Mouse (Mus musculus) adrenal gland, adult 10 weeks (tissue): ENCODE data around the gene Nmral1. TPM values are rescaled to one million over a fixed set of nuclear protein-coding genes. Genes with fewer than 3 reads are reported as not detected.

Source experiments
- polyA plus RNA-seq: library from polyadenylated mRNA; stranded (reverse); fragments of 350-450 nt; fragmentation: Illumina TruSeq; extraction: RNeasy Lipid Tissue Mini Kit (QIAGEN cat#74804); gene quantifications from one replicate; pipeline ENCODE4 v1.2.3, GENCODE M21; 2014; ENCODE audit warnings: low read depth, low replicate concordance

Gene Nmral1
- polyA plus RNA-seq = not detected

DNA sequence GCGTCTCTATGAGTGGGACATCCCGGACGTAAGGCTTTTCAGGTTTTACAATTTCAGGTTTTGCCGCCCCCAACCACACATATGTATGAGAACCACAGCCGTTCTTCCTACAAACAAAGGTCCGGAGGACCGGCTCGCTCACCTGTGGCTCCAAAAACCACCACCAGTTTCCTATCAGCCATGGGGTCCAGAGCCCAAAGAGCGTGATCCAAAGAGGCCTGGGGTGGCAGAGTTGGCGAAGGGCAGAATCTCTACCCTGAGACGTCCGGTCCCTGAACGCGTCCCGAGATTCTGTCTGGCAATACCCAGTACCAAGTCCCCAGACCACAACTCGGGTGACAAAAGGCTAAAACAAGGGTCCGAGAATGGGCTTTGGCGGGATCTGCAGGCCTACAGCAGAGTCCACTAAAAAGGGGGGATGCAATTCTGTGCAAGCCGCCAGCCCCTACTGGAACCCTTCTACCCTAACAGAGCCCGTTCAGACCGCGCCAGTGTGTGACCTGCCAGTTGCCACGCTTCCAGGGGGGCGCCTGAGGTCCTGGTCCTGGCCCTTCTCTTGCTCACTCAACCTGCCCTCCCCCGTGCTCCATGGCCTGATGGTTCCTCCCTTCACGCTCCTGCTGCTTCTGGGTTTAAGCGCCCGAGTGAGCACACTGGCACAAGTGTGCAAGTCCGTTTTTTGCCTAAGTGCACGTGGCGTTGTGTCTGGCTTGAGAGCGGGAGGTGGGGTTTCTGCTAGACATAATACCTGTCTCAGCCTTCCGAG is at the start of gene Nmral1:
Nmral1 (minus strand) TSS at position 604 of the 766 bp plus-strand sequence.

DNA sequence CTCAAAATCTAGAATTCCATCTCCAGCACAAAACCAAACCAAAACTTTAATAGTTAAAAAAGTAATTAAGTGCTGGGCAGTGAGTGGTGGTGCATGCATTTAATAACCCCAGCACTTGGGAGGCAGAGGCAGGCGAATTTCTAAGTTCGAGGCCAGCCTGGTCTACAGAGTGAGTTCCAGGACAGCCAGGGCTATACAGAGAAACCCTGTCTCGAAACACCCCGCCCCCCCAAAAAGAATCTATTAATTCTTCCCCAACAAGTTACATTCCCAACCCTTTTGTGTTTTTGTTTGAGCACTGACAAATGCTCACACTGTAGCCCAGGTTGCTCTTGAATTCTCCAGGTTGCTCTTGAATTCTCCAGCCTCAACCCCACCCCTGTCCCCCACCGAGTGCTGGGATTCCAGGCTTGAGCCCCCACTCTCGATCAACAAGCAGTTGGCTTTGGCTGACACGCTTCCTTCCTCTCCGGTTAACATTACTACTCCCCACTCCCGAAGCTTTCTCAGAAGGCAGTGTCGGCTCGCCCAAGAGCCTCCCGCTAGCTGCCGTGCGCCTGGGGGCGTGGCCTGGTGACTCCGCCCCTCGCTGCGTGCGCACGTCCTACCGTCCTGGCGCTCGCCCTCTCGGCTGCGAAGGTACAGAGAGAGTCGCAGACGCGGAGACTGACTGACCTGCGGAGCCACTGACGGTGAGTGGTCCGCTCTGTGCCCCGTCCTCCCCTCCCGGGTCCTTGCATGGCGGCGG is 6.8 kb upstream of the Nmral1 start, which contains the start of gene Hmox2:
Hmox2 (plus strand) TSS at position 582 of the 748 bp plus-strand sequence.

DNA sequence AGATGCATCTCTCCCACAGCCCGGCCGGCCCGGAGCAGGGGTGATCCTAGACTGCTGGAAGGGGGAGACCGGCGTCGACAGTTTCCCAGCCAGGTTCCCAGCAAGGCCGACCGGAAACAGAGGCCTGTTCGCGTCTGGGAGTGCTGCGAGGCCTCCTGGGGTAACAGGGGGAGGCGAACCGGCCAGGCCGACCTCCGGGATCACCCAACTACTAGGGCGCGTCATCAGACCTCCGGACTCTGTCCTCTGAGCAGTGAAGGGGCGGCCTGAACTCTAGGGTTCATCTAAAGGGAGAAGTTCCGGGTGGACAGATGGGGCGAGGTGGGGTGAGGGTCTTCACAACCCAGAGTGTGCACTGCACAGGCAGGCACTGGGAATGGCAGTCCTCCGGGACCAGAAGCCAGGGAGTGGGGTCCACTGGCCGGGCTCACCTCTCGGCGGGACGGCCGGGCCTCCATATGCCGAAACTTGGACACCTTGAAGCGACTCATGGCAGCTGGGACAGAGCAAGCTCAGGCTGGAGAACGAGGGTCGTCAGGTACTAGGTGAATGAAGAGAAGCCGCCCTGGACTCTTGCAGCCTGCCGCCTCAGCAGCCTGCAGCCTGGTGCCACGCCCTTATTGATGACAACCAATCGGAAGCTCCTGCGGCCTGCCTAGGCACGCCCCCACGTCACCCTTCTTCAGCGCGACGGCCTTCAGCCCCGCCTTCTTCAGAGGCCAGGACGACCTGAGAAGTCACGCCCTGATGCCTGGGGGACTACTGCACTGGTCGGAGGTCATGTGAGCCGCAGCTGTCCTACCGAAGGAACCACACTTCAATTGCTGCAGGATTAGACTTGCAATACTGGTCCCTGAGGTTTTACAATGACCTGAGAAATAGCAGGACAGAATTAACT is 39.8 kb downstream of the Nmral1 start, which contains the start of gene Coro7:
Coro7 (minus strand) TSS at position 657 of the 898 bp plus-strand sequence.

Other genes with a start within 250 kb of the Nmral1 start
- gene Srl, start 177.5 kb downstream of the Nmral1 start, polyA plus RNA-seq = 6.7 TPM
- gene Tfap4, start 159.5 kb downstream of the Nmral1 start, polyA plus RNA-seq = 0.93 TPM
- gene Glis2, start 124.6 kb downstream of the Nmral1 start, polyA plus RNA-seq = 1.5 TPM
- 17.8 TPM for gene Pam16, start 94.4 kb downstream of the Nmral1 start, polyA plus RNA-seq
- gene Vasn, start 79.4 kb downstream of the Nmral1 start, polyA plus RNA-seq = 1.9 TPM
- gene Dnaja3, start 79.4 kb downstream of the Nmral1 start, polyA plus RNA-seq = 61.5 TPM
- gene Coro7, start 39.6 kb downstream of the Nmral1 start, polyA plus RNA-seq = 3.1 TPM
- 66.9 TPM for gene Hmox2, start 7.0 kb upstream of the Nmral1 start, polyA plus RNA-seq
- 80.7 TPM for gene Cdip1, start 70.9 kb upstream of the Nmral1 start, polyA plus RNA-seq
- not detected for gene 4930562C15Rik, start 116.1 kb upstream of the Nmral1 start, polyA plus RNA-seq
- gene Ubald1, start 161.0 kb upstream of the Nmral1 start, polyA plus RNA-seq = 0.93 TPM
- gene Mgrn1, start 166.9 kb upstream of the Nmral1 start, polyA plus RNA-seq = 7.9 TPM
- 10.6 TPM for gene Nudt16l1, start 219.4 kb upstream of the Nmral1 start, polyA plus RNA-seq
- 5.7 TPM for gene Anks3, start 244.8 kb upstream of the Nmral1 start, polyA plus RNA-seq